Mouse (Mus musculus): ENCODE data around the gene Depdc1b. TPM values are rescaled to one million over a fixed set of nuclear protein-coding genes. Genes with fewer than 3 reads are reported as not detected.

Gene Depdc1b
- polyA plus RNA-seq, 1 experiment = 3.7 TPM

DNA sequence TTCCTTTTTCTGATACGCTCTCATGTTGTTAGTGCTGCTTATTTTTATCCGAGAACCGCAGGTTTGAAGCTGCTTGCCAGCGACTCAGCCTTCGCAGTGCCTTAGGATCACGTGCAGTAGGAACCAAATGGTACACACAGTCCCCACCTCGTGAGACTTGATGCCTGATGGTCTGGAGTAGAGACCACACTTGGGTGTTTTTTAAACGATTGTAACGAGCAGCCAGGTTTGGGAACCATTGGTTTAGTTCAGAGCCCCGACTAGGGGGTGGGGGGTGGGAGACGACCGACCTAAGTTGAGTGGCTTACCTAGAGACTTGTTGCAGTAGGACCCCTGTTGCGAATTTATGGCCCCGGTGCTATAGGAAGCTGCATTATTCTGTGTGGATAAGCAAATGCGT is 43.1 kb upstream of the Depdc1b start:
- Histone ChIP-seq H3K27me3 (ENCODE audit: control insufficient read depth, insufficient read depth, insufficient read length) (no peaks in the 10 kb centered on the region), H3ac (ENCODE audit: control insufficient read depth, insufficient read length) (no peak overlapping the region), H3K79me2 (ENCODE audit: control insufficient read depth, insufficient read depth) (no peaks in the 10 kb centered on the region), H3K4me2 (ENCODE audit: low read depth) (no peak overlapping the region), H3K36me3 (ENCODE audit: control insufficient read depth, insufficient read depth) (no peaks in the 10 kb centered on the region), H3K4me3 (no peak overlapping the region)
- TF ChIP-seq POLR2A (IDR thresholded peaks at IDR 0.05; ENCODE audit: insufficient read length, low read depth) (no peak), TCF12 (IDR thresholded peaks at IDR 0.05; ENCODE audit: insufficient read depth, poor library complexity, severe bottlenecking) (no peak), E2F4 (IDR thresholded peaks at IDR 0.05; ENCODE audit: insufficient read depth) (no peak), POLR2AphosphoS2 (IDR thresholded peaks at IDR 0.05; ENCODE audit: insufficient read length, low read depth) (no peak), REST (IDR thresholded peaks at IDR 0.05; ENCODE audit: insufficient read depth, insufficient read length) (no peak), SRF (IDR thresholded peaks at IDR 0.05; ENCODE audit: control insufficient read depth, insufficient read length, low read depth) (no peak), USF1 (IDR thresholded peaks at IDR 0.05; ENCODE audit: low read depth) (no peak), TCF3 (IDR thresholded peaks at IDR 0.05; ENCODE audit: insufficient read length, low read depth) (no peak), MAX (IDR thresholded peaks at IDR 0.05; ENCODE audit: low read depth) (no peak), MYOG (IDR thresholded peaks at IDR 0.05; ENCODE audit: control insufficient read depth in 1 of 3, insufficient read depth in 1 of 3, insufficient read length in 2 of 3, low read depth in 2 of 3) (no peak)

DNA sequence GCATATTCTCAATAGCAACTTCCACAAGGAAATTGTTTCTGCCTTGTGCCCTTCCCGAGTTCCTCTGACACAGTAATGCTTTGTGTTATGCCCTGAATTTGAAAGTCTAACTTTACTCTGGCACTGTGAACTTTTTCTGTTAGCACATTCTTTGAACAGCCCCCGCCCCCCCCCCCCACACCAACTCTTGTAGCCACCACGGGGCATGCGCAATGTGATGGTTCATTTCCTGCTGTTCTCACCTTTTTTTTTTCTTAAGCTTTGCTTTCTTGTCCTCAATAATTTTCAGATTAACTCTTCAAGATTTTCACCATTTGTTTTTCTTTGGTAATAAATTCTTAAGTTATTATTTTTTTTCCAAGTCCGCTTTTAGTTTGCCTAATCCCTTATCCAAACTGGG is 42.7 kb upstream of the Depdc1b start:
- TF ChIP-seq REST (IDR thresholded peaks at IDR 0.05; ENCODE audit: insufficient read depth, insufficient read length) (no peak), MAX (IDR thresholded peaks at IDR 0.05; ENCODE audit: low read depth) (no peak), USF1 (IDR thresholded peaks at IDR 0.05; ENCODE audit: low read depth) (no peak), MYOG (IDR thresholded peaks at IDR 0.05; ENCODE audit: control insufficient read depth in 1 of 3, insufficient read depth in 1 of 3, insufficient read length in 2 of 3, low read depth in 2 of 3) (no peak), TCF12 (IDR thresholded peaks at IDR 0.05; ENCODE audit: insufficient read depth, poor library complexity, severe bottlenecking) (no peak), POLR2AphosphoS2 (IDR thresholded peaks at IDR 0.05; ENCODE audit: insufficient read length, low read depth) (no peak), SRF (IDR thresholded peaks at IDR 0.05; ENCODE audit: control insufficient read depth, insufficient read length, low read depth) (no peak), MYOD1 (IDR thresholded peaks at IDR 0.05; ENCODE audit: control insufficient read depth in 1 of 3, insufficient read length in 2 of 3, low read depth in 2 of 3) (no peak), POLR2A (IDR thresholded peaks at IDR 0.05; ENCODE audit: insufficient read length, low read depth) (no peak), E2F4 (IDR thresholded peaks at IDR 0.05; ENCODE audit: insufficient read depth) (no peak), CEBPB (IDR thresholded peaks at IDR 0.05; ENCODE audit: insufficient read depth, poor library complexity, severe bottlenecking) (no peak), TCF3 (IDR thresholded peaks at IDR 0.05; ENCODE audit: insufficient read length, low read depth) (no peak)
- Histone ChIP-seq H3K79me2 (ENCODE audit: control insufficient read depth, insufficient read depth) (no peaks in the 10 kb centered on the region), H3K4me3 (no peak overlapping the region), H3K4me2 (ENCODE audit: low read depth) (no peak overlapping the region), H3K27me3 (ENCODE audit: control insufficient read depth, insufficient read depth, insufficient read length) (no peaks in the 10 kb centered on the region), H3K36me3 (ENCODE audit: control insufficient read depth, insufficient read depth) (no peaks in the 10 kb centered on the region), H3ac (ENCODE audit: control insufficient read depth, insufficient read length) (no peak overlapping the region)

DNA sequence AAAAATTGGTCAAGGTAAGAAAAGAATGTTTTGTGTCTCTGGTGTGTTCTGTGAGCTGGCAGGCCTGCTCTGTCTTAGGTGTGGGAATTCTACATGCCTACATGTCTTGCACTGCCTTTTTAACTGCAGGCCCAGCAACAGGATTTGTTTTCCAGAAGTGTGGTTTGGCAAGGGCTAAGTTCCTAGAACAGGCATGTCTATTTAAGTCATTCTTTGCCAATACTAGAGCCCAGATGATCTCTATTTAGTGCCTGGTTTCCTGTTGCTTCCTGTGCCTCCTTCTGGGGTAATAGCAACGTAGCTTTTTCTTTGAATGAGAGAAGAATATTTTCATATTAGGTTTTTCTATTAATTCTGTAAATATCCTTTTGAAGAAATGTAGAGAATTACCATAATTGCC is 39.6 kb upstream of the Depdc1b start:
- Histone ChIP-seq H3K4me3 (no peak overlapping the region), H3K79me2 (ENCODE audit: control insufficient read depth, insufficient read depth) (no peaks in the 10 kb centered on the region), H3K4me2 (ENCODE audit: low read depth) (no peak overlapping the region), H3K27me3 (ENCODE audit: control insufficient read depth, insufficient read depth, insufficient read length) (no peaks in the 10 kb centered on the region), H3K36me3 (ENCODE audit: control insufficient read depth, insufficient read depth) (no peaks in the 10 kb centered on the region), H3ac (ENCODE audit: control insufficient read depth, insufficient read length) (no peak overlapping the region)
- TF ChIP-seq POLR2AphosphoS2 (IDR thresholded peaks at IDR 0.05; ENCODE audit: insufficient read length, low read depth) = no peak
- TF ChIP-seq CEBPB (IDR thresholded peaks at IDR 0.05; ENCODE audit: insufficient read depth, poor library complexity, severe bottlenecking) = no peak
- no peak for TF ChIP-seq E2F4 (IDR thresholded peaks at IDR 0.05; ENCODE audit: insufficient read depth)
- TF ChIP-seq REST (IDR thresholded peaks at IDR 0.05; ENCODE audit: insufficient read depth, insufficient read length) = no peak
- TF ChIP-seq MAX (IDR thresholded peaks at IDR 0.05; ENCODE audit: low read depth) = no peak
- no peak for TF ChIP-seq USF1 (IDR thresholded peaks at IDR 0.05; ENCODE audit: low read depth)
- no peak for TF ChIP-seq MYOD1 (IDR thresholded peaks at IDR 0.05; ENCODE audit: control insufficient read depth in 1 of 3, insufficient read length in 2 of 3, low read depth in 2 of 3)
- TF ChIP-seq MYOG (IDR thresholded peaks at IDR 0.05; ENCODE audit: control insufficient read depth in 1 of 3, insufficient read depth in 1 of 3, insufficient read length in 2 of 3, low read depth in 2 of 3) = no peak
- TF ChIP-seq POLR2A (IDR thresholded peaks at IDR 0.05; ENCODE audit: insufficient read length, low read depth) = no peak
- TF ChIP-seq SRF (IDR thresholded peaks at IDR 0.05; ENCODE audit: control insufficient read depth, insufficient read length, low read depth) = no peak
- TF ChIP-seq TCF3 (IDR thresholded peaks at IDR 0.05; ENCODE audit: insufficient read length, low read depth) = no peak
- TF ChIP-seq TCF12 (IDR thresholded peaks at IDR 0.05; ENCODE audit: insufficient read depth, poor library complexity, severe bottlenecking) = no peak

DNA sequence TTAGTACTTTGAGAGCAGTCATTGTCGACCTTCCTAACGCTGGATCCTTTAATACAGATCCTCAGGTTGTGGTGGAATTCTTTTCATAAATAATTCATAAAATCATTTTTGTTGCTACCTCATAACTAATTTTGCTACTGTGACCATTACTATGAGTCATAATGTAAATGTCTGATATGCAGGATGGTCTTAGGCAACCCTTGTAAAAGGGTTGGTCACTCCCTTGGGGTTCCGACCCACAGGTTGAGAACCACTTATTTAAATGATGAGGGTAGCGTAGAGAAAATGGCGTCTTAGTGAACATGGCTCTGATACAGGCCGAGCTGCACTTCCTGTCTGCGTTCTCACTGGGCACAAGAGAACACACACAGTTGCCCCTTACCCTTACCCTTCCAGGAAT is 38.8 kb upstream of the Depdc1b start:
- H3K79me2 ChIP-seq (ENCODE audit: control insufficient read depth, insufficient read depth) = no peaks in the 10 kb centered on the region
- no peak overlapping the region for H3K4me3 ChIP-seq
- H3K4me2 ChIP-seq (ENCODE audit: low read depth) = no peak overlapping the region
- no peak overlapping the region for H3ac ChIP-seq (ENCODE audit: control insufficient read depth, insufficient read length)
- TF ChIP-seq MYOG (IDR thresholded peaks at IDR 0.05; ENCODE audit: control insufficient read depth in 1 of 3, insufficient read depth in 1 of 3, insufficient read length in 2 of 3, low read depth in 2 of 3) (no peak), USF1 (IDR thresholded peaks at IDR 0.05; ENCODE audit: low read depth) (no peak), CEBPB (IDR thresholded peaks at IDR 0.05; ENCODE audit: insufficient read depth, poor library complexity, severe bottlenecking) (0 out of 2 replicates have a peak, but pooled peaks have one; percentile 17), REST (IDR thresholded peaks at IDR 0.05; ENCODE audit: insufficient read depth, insufficient read length) (no peak), MAX (IDR thresholded peaks at IDR 0.05; ENCODE audit: low read depth) (no peak)
- no peaks in the 10 kb centered on the region for H3K36me3 ChIP-seq (ENCODE audit: control insufficient read depth, insufficient read depth)
- no peaks in the 10 kb centered on the region for H3K27me3 ChIP-seq (ENCODE audit: control insufficient read depth, insufficient read depth, insufficient read length)

DNA sequence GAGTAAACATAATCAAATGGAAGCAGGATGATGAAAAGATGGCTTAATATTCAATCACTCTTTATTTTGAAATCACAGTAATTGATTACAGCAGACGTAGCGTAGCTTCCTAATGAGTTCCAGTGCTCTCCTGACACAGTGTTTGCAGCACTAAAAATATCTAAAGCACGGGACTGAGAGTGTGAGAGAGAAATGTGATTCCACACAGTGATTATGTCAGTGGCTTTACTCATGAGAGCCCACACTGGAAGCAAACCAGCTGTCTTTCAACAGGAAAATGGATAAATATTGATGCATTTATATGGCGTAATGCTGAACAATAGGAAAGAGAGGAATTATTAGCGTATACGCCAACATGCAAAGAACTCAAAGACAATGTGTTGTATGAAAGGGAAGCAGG is 37.5 kb upstream of the Depdc1b start:
- TF ChIP-seq TCF3 (IDR thresholded peaks at IDR 0.05; ENCODE audit: insufficient read length, low read depth) = no peak
- TF ChIP-seq USF1 (IDR thresholded peaks at IDR 0.05; ENCODE audit: low read depth) = no peak
- TF ChIP-seq CEBPB (IDR thresholded peaks at IDR 0.05; ENCODE audit: insufficient read depth, poor library complexity, severe bottlenecking) = no peak
- TF ChIP-seq MYOD1 (IDR thresholded peaks at IDR 0.05; ENCODE audit: control insufficient read depth in 1 of 3, insufficient read length in 2 of 3, low read depth in 2 of 3) = no peak
- no peak for TF ChIP-seq POLR2AphosphoS2 (IDR thresholded peaks at IDR 0.05; ENCODE audit: insufficient read length, low read depth)
- TF ChIP-seq TCF12 (IDR thresholded peaks at IDR 0.05; ENCODE audit: insufficient read depth, poor library complexity, severe bottlenecking) = no peak
- no peak for TF ChIP-seq SRF (IDR thresholded peaks at IDR 0.05; ENCODE audit: control insufficient read depth, insufficient read length, low read depth)
- no peak for TF ChIP-seq MYOG (IDR thresholded peaks at IDR 0.05; ENCODE audit: control insufficient read depth in 1 of 3, insufficient read depth in 1 of 3, insufficient read length in 2 of 3, low read depth in 2 of 3)
- no peak for TF ChIP-seq MAX (IDR thresholded peaks at IDR 0.05; ENCODE audit: low read depth)
- no peak for TF ChIP-seq E2F4 (IDR thresholded peaks at IDR 0.05; ENCODE audit: insufficient read depth)
- H3ac ChIP-seq (ENCODE audit: control insufficient read depth, insufficient read length) = no peak overlapping the region
- no peaks in the 10 kb centered on the region for H3K36me3 ChIP-seq (ENCODE audit: control insufficient read depth, insufficient read depth)
- no peaks in the 10 kb centered on the region for H3K79me2 ChIP-seq (ENCODE audit: control insufficient read depth, insufficient read depth)
- no peak overlapping the region for H3K4me2 ChIP-seq (ENCODE audit: low read depth)
- no peak overlapping the region for H3K4me3 ChIP-seq
- H3K27me3 ChIP-seq (ENCODE audit: control insufficient read depth, insufficient read depth, insufficient read length) = no peaks in the 10 kb centered on the region

All from myocyte (in vitro differentiated cells).